Mouse (Mus musculus) liver, embryonic 11.5 days (tissue): ENCODE measurements around the gene Kcnma1. TPM values are rescaled to one million over a fixed set of nuclear protein-coding genes. Genes with fewer than 3 reads are reported as not detected.

Experiments used
- ATAC-seq: fragments of 200-750 bp; cut with Nextera tagmentation; replicated peaks from 2 replicates; pipeline ENCODE4 v1.8.0; 2017; ENCODE audit warnings: moderate number of reproducible peaks, mild to moderate bottlenecking, moderate TSS enrichment, moderate library complexity; ENCODE audit not compliant: low FRiP score
- DNase-seq: peaks from one replicate; pipeline ENCODE4 v3.0.0-alpha.2; 2017; ENCODE audit warnings: low spot score
- H3K27ac ChIP-seq: fragments of 300-500 bp; sonication (generic); 2 replicates; pipeline ENCODE4 v1.5.1; 2014; ENCODE audit warnings: mild to moderate bottlenecking, low read depth, low read length, control low read depth
- H3K27me3 ChIP-seq: fragments of 300-500 bp; sonication (generic); replicated peaks from 2 replicates; pipeline ENCODE4 v1.6.1; 2014; ENCODE audit warnings: low read length, mixed read lengths; ENCODE audit not compliant: control insufficient read depth, insufficient read depth
- H3K36me3 ChIP-seq: fragments of 300-500 bp; sonication (generic); 2 replicates; pipeline ENCODE4 v1.6.1; 2014; ENCODE audit warnings: mild to moderate bottlenecking, low read length, moderate library complexity, mixed read lengths; ENCODE audit not compliant: control insufficient read depth, insufficient read depth
- H3K4me1 ChIP-seq: fragments of 300-500 bp; sonication (generic); replicated peaks from 2 replicates; pipeline ENCODE4 v1.6.1; 2014; ENCODE audit warnings: low read length, mixed read lengths; ENCODE audit not compliant: control insufficient read depth, insufficient read depth
- H3K4me2 ChIP-seq: fragments of 300-500 bp; sonication (generic); 2 replicates; pipeline ENCODE4 v1.6.1; 2014; ENCODE audit warnings: mild to moderate bottlenecking, control low read depth, moderate library complexity
- H3K4me3 ChIP-seq: fragments of 300-500 bp; sonication (generic); 2 replicates; pipeline ENCODE4 v1.5.1; 2014; ENCODE audit warnings: low read depth, low read length, control low read depth
- H3K9ac ChIP-seq: fragments of 300-500 bp; sonication (generic); 2 replicates; pipeline ENCODE4 v1.6.1; 2014; ENCODE audit warnings: low read depth, low read length, control low read depth
- H3K9me3 ChIP-seq: fragments of 300-500 bp; sonication (generic); 2 replicates; pipeline ENCODE4 v1.6.1; 2016; ENCODE audit warnings: low read length, inconsistent platforms, mixed read lengths; ENCODE audit not compliant: control insufficient read depth
- WGBS: fragments of 180-500 bp; shearing (Covaris S2); extraction: QIAGEN DNeasy Blood & Tissue Kit; methylation state at CpG from one replicate; pipeline ENCODE4 v1.1.7; 2014; 5-methylcytosine and 5-hydroxymethylcytosine counted together
- polyA plus RNA-seq: library from polyadenylated mRNA; unstranded; fragments of >200 nt; fragmentation: Nextera tagmentation; extraction: Ambion mirVana; gene quantifications from 2 replicates; pipeline ENCODE4 v1.2.1, GENCODE M21; 2014

The Kcnma1 gene
- polyA plus RNA-seq, 1 experiment from 2014 or later = 0.58 TPM

- no peak overlapping the region for H3K4me3 ChIP-seq
- H3K9ac ChIP-seq = no peak overlapping the region
- no peak for ATAC-seq
- H3K9me3 ChIP-seq = no peaks in the 10 kb centered on the region
- no peaks in the 10 kb centered on the region for H3K27me3 ChIP-seq
- H3K4me2 ChIP-seq = no peak overlapping the region
- H3K36me3 ChIP-seq = no peaks in the 10 kb centered on the region
- H3K4me1 ChIP-seq = no peaks in the 10 kb centered on the region
- no peak for DNase-seq
- 77% methylated on average over 5 of the region's 5 CpGs for WGBS
- H3K27ac ChIP-seq = no peak overlapping the region
These were observed 136.7 kb downstream of the Kcnma1 start for GRCm38 (mm10) chr14:23877561-23877960.

DNA sequence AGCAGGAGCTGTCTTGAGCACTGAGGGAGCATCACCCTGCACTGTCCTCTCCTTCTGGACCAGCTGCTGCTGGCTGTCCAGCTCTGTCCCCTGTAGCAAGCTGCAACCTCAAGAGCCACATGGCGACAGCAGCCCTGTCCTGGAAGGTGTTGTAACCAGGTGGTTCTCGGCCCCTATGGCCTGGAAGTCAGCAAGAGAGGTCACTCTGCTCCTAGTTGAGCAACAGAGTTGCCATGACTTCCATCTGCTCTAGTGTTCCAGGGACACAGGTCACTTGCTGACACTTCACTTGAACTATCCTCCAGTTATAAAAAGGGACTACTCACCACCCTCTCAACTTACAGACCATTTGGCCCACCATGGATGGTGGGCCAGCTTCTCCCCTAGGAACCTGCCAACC lies 139.7 kb downstream of the Kcnma1 start:
- 74% methylated on average over 2 of the region's 2 CpGs for WGBS
- H3K27ac ChIP-seq = no peak overlapping the region
- H3K9ac ChIP-seq = no peak overlapping the region

DNA sequence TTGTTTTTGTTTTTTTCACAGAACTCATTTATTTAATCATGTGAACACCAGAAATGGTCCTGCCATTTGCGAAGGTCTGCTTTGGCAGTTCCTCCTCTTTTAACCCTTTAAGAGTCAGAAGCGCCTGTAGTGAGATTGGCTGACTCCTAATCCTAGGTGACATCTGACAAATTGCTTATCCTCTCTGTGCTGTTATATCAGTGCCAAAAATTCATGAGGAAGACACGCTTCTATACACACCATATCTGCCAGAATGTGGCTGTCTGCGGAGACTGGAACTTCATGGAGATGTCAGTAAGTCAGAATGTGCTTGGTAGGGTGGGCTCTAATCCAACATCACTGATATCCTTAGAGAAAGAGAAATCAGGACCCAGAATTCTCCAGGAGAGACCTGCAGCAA lies 157.3 kb downstream of the Kcnma1 start:
- no peak overlapping the region for H3K4me2 ChIP-seq
- no peak overlapping the region for H3K4me3 ChIP-seq
- no peak for DNase-seq
- H3K36me3 ChIP-seq = no peaks in the 10 kb centered on the region
- no peaks in the 10 kb centered on the region for H3K4me1 ChIP-seq
- no peak overlapping the region for H3K27ac ChIP-seq
- H3K27me3 ChIP-seq = no peaks in the 10 kb centered on the region
- H3K9ac ChIP-seq = no peak overlapping the region
- WGBS = 74% methylated on average over 4 of the region's 4 CpGs
- no peaks in the 10 kb centered on the region for H3K9me3 ChIP-seq
- no peak for ATAC-seq

More for the DNA sequence above, 139.7 kb downstream of the Kcnma1 start:
- Histone ChIP-seq H3K4me3 (no peak overlapping the region), H3K36me3 (no peaks in the 10 kb centered on the region), H3K27me3 (no peaks in the 10 kb centered on the region), H3K9me3 (no peaks in the 10 kb centered on the region), H3K4me1 (no peaks in the 10 kb centered on the region), H3K4me2 (no peak overlapping the region)
- no peak for ATAC-seq
- DNase-seq = no peak

- Histone ChIP-seq H3K9ac (no peak overlapping the region), H3K4me1 (no peaks in the 10 kb centered on the region), H3K27ac (no peak overlapping the region), H3K9me3 (no peaks in the 10 kb centered on the region), H3K36me3 (no peaks in the 10 kb centered on the region), H3K4me3 (no peak overlapping the region), H3K4me2 (no peak overlapping the region), H3K27me3 (no peaks in the 10 kb centered on the region)
- ATAC-seq = no peak
- WGBS = 82% methylated on average over 2 of the region's 2 CpGs
- DNase-seq = no peak
These were observed 159.3 kb downstream of the Kcnma1 start for GRCm38 (mm10) chr14:23854946-23855345.

DNA sequence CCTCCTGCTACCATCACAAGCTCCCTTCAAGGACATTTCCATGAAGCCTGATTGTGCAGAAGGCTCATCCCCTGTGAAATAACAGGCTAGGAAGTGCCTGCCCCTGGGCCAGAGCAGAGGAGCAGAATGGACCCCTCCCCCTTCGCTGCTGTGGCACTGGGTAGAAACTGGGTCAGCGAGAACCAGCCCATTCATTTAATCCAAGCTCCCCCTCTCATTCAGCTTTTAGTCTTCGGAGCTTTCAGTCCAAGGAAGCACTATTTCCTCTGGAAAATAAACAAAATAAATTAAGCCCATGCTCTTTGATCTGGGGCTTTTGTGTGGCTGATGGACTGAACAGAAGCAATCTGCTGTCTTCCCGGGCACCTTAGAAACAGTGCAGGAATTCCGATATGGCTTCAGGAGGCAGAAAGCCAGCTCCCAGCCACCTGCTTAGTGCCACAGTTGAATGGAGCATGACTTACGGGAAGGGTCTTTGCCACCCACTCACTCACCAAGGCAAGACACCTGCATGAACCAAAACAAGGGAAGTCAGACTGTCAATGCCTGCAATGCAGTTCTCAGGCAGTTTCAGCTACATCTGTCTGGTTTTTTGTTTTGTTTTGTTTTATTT lies 165.7 kb downstream of the Kcnma1 start:
- DNase-seq = no peak
- no peaks in the 10 kb centered on the region for H3K27me3 ChIP-seq
- H3K9me3 ChIP-seq = no peaks in the 10 kb centered on the region
- H3K27ac ChIP-seq = no peak overlapping the region
- H3K9ac ChIP-seq = no peak overlapping the region
- no peaks in the 10 kb centered on the region for H3K4me1 ChIP-seq
- H3K36me3 ChIP-seq = no peaks in the 10 kb centered on the region
- WGBS = 67% methylated on average over 6 of the region's 6 CpGs
- no peak overlapping the region for H3K4me3 ChIP-seq
- no peak overlapping the region for H3K4me2 ChIP-seq
- no peak for ATAC-seq

DNA sequence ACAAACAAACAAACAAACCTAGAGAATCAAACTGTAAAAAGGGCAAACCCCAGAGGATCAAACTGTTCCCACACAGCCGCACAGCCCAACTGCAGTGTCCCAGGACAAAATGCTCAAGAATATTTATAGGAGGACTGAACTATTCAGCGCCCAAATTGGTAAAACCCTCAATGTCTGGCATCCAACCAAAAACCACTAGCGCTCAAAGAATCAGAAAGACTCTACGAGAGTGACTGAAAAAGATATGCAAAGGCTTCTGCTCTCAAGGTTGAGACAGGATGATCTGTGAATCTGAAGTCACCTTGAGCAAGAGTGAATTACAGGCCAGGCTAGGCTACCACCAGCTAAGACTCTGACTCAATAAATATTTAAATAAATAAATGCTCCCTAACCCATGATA lies 167.6 kb downstream of the Kcnma1 start:
- Histone ChIP-seq H3K9me3 (no peaks in the 10 kb centered on the region), H3K36me3 (no peaks in the 10 kb centered on the region), H3K27ac (no peak overlapping the region), H3K9ac (no peak overlapping the region), H3K27me3 (no peaks in the 10 kb centered on the region), H3K4me3 (no peak overlapping the region), H3K4me2 (no peak overlapping the region), H3K4me1 (no peaks in the 10 kb centered on the region)
- ATAC-seq (no peak), DNase-seq (no peak)
- WGBS = 79% methylated on average over 4 of the region's 4 CpGs

GRCm38 (mm10) chr14:23842025-23842424 lies 172.3 kb downstream of the Kcnma1 start:
- DNase-seq (no peak), ATAC-seq (no peak)
- no peak overlapping the region for H3K4me3 ChIP-seq
- 64% methylated on average over 3 of the region's 3 CpGs for WGBS
- no peak overlapping the region for H3K4me2 ChIP-seq
- H3K27me3 ChIP-seq = no peaks in the 10 kb centered on the region
- no peak overlapping the region for H3K27ac ChIP-seq
- H3K36me3 ChIP-seq = no peaks in the 10 kb centered on the region
- H3K9me3 ChIP-seq = no peaks in the 10 kb centered on the region
- H3K9ac ChIP-seq = no peak overlapping the region
- H3K4me1 ChIP-seq = no peaks in the 10 kb centered on the region

GRCm38 (mm10) chr14:23839613-23840012 lies 174.7 kb downstream of the Kcnma1 start:
- H3K27ac ChIP-seq = no peak overlapping the region
- no peak for DNase-seq
- no peaks in the 10 kb centered on the region for H3K9me3 ChIP-seq
- H3K4me3 ChIP-seq = no peak overlapping the region
- WGBS = 55% methylated on average over 5 of the region's 5 CpGs
- no peak overlapping the region for H3K4me2 ChIP-seq
- no peaks in the 10 kb centered on the region for H3K27me3 ChIP-seq
- H3K36me3 ChIP-seq = no peaks in the 10 kb centered on the region
- no peaks in the 10 kb centered on the region for H3K4me1 ChIP-seq
- ATAC-seq = no peak
- H3K9ac ChIP-seq = no peak overlapping the region

DNA sequence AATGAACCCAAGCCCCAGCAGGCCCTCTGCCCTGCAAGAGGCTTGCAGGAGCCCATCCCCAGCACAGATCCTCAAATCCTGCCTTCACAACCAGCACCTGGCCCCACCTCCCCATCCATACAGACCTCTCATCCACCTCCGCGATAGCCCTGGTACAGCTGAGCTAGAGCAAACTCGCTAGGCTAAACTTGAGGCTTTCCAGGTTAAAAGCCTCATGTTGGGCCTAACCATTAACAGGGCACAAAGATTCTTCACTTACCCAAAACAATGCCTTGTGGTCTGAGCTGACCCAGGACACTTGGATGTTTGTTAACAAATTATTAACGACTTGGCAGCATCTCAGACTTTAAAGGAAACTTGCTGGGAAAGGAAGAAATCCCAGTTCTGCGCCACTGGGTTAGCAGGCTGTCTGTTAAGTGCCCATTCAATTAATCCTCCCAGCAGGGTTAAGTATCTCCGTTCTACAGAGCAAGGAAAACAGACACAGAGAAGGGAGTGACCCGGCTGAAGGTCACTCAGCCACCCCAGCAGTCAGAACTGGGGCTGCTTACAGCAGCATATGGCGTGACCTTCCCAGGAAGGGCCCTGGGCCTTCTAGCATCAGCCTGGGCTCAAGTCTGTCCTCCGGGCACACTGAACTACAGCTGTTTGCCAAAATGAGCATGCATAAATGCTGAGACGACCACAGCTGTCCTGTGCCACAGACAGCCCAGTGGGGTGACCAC lies 178.7 kb downstream of the Kcnma1 start:
- Histone ChIP-seq H3K27ac (no peak overlapping the region), H3K4me1 (no peaks in the 10 kb centered on the region), H3K4me3 (no peak overlapping the region), H3K9ac (no peak overlapping the region), H3K27me3 (no peaks in the 10 kb centered on the region), H3K9me3 (no peaks in the 10 kb centered on the region), H3K4me2 (no peak overlapping the region), H3K36me3 (no peaks in the 10 kb centered on the region)
- ATAC-seq (no peak), DNase-seq (no peak)
- 49% methylated on average over 10 of the region's 10 CpGs for WGBS
